Mouse (Mus musculus): ENCODE measurements around the gene Psmc1. TPM values are rescaled to one million over a fixed set of nuclear protein-coding genes. Genes with fewer than 3 reads are reported as not detected.
A peak's percentile ranks its signal among the peaks of the same experiment; 100 is the strongest.

Gene Psmc1
- polyA plus RNA-seq, 1 experiment from 2014 or later: 224 TPM

DNA sequence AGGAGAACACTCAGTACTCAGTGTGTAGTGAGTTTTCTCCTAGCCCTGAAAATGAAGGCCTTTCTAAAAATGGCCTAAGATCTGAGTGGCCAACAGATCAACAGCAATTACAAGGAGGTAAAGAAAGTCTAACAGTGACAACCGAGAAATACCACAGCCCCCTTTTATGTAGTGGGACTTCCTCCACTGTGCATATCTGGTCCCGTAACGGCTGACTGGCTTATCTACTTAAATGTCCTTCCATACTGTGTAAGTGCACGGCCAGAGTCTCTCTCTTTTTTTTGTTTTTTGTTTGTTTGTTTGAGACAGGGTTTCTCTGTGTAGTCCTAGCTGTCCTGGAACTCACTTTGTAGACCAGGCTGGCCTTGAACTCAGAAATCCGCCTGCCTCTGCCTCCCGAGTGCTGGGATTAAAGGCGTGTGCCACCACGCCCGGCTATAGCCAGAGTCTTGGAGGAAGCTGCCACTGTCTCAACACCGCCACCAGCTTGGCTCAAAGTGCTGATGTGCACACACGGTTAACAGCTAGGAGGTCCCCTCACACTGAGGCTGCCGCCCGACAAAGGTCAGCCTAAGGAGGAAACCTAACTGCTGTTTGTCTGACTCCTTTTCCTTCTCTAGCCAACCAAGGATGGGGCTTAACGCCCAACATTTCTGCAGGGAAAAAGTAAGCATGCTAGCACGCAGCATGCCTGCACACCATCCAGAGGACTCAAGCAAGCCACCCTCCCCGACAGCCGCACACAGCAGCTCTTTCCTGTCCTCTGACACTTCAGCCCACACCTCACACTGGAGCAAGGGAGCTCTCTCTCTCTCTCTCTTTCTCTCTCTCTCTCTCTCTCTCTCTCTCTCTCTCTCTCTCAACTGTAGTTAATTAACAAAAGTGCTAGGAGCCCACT is 17.3 kb downstream of the Psmc1 start:
- Histone ChIP-seq H3K9me3 (replicated peaks) (no peaks in the 10 kb centered on the region), H3K4me1 (peaks cover 22% of the 10 kb centered on the region), H3K27ac (peak overlapping the region; percentile 52; the same call in 1 of the 2 replicates), H3K36me3 (peaks cover 90% of the 10 kb centered on the region), H3K27me3 (replicated peaks) (no peaks in the 10 kb centered on the region), H3K4me3 (no peak overlapping the region), H3K9ac (no peak overlapping the region), H3K4me2 (no peak overlapping the region)
- 0 out of 2 replicates have a peak, but pooled peaks have one; percentile 42 for ATAC-seq
- WGBS (ENCODE audit: insufficient replicate concordance): 46% methylated on average over 17 of the region's 17 CpGs

DNA sequence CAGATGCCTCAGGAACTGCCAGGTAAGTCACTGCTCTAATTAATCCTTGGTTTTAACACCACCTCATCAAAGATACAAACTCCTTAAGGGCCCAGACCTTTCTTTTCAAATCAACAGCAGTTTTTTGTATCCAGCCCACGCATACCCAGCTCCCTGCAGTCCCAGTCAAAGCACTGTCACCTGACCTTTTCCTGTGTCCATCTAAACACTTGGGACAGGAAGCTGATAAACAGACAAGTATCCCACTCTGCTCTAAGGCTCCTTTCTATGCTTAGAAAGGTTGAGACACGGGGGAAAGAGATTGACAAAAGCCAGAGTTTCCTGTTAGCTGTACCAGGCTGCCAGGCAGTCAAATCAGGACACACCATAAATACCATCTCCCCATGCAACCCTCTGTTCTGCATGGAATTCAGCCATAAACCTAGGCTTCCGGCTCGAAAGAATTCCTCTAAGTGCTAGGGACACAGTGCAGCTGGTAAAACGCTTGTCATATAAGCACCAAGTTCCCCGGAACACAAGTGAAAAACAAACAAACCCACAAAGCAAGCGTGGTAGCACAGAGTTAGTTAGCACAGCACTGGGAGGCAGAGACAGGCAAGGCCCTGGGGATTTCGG is 18.0 kb downstream of the Psmc1 start:
- H3K27me3 ChIP-seq (replicated peaks): no peaks in the 10 kb centered on the region
- no peaks in the 10 kb centered on the region for H3K9me3 ChIP-seq (replicated peaks)
- H3K9ac ChIP-seq: no peak overlapping the region
- H3K4me3 ChIP-seq: no peak overlapping the region
- ATAC-seq: no peak
- peaks cover 22% of the 10 kb centered on the region for H3K4me1 ChIP-seq
- WGBS (ENCODE audit: insufficient replicate concordance): 67% methylated on average over 8 of the region's 8 CpGs
- H3K36me3 ChIP-seq: peaks cover 90% of the 10 kb centered on the region
- no peak overlapping the region for H3K4me2 ChIP-seq
- no peak overlapping the region; the same call in 1 of the 2 replicates for H3K27ac ChIP-seq

DNA sequence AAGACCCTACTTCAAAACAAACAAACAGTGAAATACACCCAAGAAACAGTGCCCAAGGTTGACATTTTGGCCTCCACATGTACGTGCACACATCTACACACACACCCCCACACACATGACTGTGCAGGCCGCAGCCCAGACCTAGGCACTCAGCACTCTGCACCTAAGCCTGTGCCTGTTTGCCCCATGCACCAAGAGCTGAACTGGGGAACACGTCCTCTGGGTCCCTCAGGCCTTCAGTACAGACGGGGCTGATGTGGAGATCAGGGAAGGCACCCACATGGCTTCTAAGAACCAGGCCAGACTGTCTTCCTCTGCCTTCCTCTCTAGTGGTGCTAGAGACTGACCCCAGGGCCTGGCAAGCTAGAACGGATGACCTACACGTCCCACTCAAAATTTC is 18.6 kb downstream of the Psmc1 start:
- no peak overlapping the region for H3K27ac ChIP-seq
- no peak for ATAC-seq
- no peak overlapping the region for H3K9ac ChIP-seq
- peaks cover 90% of the 10 kb centered on the region for H3K36me3 ChIP-seq
- WGBS (ENCODE audit: insufficient replicate concordance): 71% methylated on average over 6 of the region's 6 CpGs
- H3K4me1 ChIP-seq: peaks cover 22% of the 10 kb centered on the region
- H3K9me3 ChIP-seq (replicated peaks): no peaks in the 10 kb centered on the region
- H3K27me3 ChIP-seq (replicated peaks): no peaks in the 10 kb centered on the region
- H3K4me3 ChIP-seq: no peak overlapping the region
- H3K4me2 ChIP-seq: no peak overlapping the region

DNA sequence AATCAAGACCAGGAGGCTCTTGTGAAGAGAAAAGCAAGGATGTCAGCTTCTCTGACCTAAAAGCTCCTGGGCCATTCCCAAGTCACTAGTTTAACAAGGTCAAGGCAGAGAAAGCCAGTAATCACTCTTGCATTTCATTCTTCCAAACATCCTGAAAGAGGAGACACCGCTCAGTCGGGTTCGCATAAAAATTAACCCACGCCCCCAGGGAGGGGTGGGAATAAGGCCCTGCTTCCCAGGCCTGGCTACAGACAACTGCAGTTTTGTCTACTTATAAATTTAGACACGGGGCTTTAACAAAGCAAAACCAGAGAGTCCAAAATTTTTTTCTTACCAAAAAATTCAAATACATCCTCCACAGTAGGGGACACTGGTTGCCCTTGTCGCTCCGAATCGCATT is 19.0 kb downstream of the Psmc1 start:
- Histone ChIP-seq H3K9me3 (replicated peaks) (no peaks in the 10 kb centered on the region), H3K4me1 (peaks cover 22% of the 10 kb centered on the region), H3K27ac (no peak overlapping the region), H3K27me3 (replicated peaks) (no peaks in the 10 kb centered on the region), H3K4me3 (no peak overlapping the region), H3K4me2 (no peak overlapping the region), H3K9ac (no peak overlapping the region), H3K36me3 (peaks cover 90% of the 10 kb centered on the region)
- no peak for ATAC-seq
- 86% methylated on average over 8 of the region's 8 CpGs for WGBS (ENCODE audit: insufficient replicate concordance)

DNA sequence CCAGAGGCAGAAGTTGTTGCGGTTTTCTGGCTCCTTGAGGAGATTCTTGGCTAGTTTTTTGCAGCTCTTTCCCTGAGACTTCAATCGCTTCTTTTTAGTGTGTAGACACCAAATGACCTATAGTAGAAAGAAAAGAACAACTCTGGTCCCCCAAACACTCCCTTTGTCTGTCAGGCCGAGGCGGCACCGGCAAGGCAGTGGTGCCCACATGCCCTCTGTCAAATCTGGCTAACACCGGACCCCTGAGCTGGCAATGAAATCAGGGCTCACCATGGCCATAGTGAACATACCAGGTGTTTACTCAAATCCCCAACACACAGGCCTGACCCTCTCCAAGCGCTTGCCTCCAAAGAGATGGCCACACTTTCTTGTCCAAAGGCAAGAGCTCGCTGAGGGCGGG is 21.2 kb downstream of the Psmc1 start:
- H3K4me3 ChIP-seq: no peak overlapping the region
- no peak for ATAC-seq
- H3K9ac ChIP-seq: no peak overlapping the region
- H3K27me3 ChIP-seq (replicated peaks): no peaks in the 10 kb centered on the region
- peaks cover 87% of the 10 kb centered on the region for H3K36me3 ChIP-seq
- no peak overlapping the region for H3K4me2 ChIP-seq
- no peak overlapping the region for H3K27ac ChIP-seq
- peaks cover 35% of the 10 kb centered on the region for H3K4me1 ChIP-seq
- 81% methylated on average over 9 of the region's 9 CpGs for WGBS (ENCODE audit: insufficient replicate concordance)
- no peaks in the 10 kb centered on the region for H3K9me3 ChIP-seq (replicated peaks)

DNA sequence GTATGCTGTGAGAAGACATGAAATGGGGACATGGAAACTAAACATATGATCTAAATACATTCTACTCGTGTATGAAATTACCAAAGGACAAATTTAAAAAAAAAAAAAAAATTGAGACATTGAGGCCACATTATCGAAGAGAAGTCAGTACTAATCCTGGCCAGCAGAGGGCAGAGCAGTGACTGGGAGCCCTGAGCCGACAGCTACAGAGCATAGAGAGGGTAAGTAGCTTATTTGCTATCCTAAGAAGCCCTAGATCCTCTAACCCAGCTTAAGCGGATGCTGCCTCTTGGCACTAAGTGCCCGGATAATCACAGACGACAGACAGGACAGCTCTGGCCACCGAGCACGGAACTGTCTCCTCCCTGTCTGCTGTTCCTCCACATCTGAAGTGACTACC is 21.7 kb downstream of the Psmc1 start:
- peaks cover 33% of the 10 kb centered on the region for H3K4me1 ChIP-seq
- WGBS (ENCODE audit: insufficient replicate concordance): 55% methylated on average over 8 of the region's 8 CpGs
- H3K4me3 ChIP-seq: no peak overlapping the region
- H3K9me3 ChIP-seq (replicated peaks): no peaks in the 10 kb centered on the region
- peaks cover 87% of the 10 kb centered on the region for H3K36me3 ChIP-seq
- no peak overlapping the region for H3K27ac ChIP-seq
- H3K4me2 ChIP-seq: no peak overlapping the region
- no peak for ATAC-seq
- H3K27me3 ChIP-seq (replicated peaks): no peaks in the 10 kb centered on the region
- H3K9ac ChIP-seq: no peak overlapping the region

DNA sequence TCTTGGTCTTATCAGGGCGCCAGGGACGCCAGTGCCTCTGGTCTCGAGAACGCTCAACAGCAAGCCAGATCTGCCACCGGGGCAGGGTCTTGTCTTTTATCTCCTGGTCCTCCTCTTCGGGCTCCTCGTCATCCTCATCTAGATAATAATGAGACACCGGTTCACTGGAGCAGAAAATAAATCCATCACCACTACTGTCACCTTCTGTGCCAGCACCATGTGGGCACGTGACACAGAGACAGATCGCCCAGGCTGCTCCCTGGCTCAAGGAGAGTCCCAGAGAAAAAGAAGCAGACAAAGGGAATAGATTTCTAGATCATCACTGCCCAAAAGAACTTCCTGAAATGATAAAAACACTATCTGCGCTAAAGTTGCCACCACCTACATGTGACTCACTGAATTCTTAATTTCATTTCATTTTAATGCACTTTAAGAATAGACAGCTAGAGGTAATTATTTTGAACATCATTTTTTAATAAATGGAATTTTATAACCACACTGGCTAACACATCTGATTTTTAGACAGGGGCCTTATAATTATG is 24.5 kb downstream of the Psmc1 start:
- Histone ChIP-seq H3K9ac (no peak overlapping the region), H3K4me3 (no peak overlapping the region), H3K9me3 (replicated peaks) (no peaks in the 10 kb centered on the region), H3K4me2 (no peak overlapping the region), H3K27me3 (replicated peaks) (no peaks in the 10 kb centered on the region), H3K36me3 (peaks cover 93% of the 10 kb centered on the region), H3K27ac (no peak overlapping the region), H3K4me1 (peaks cover 13% of the 10 kb centered on the region)
- WGBS (ENCODE audit: insufficient replicate concordance): 58% methylated on average over 11 of the region's 11 CpGs
- no peak for ATAC-seq

DNA sequence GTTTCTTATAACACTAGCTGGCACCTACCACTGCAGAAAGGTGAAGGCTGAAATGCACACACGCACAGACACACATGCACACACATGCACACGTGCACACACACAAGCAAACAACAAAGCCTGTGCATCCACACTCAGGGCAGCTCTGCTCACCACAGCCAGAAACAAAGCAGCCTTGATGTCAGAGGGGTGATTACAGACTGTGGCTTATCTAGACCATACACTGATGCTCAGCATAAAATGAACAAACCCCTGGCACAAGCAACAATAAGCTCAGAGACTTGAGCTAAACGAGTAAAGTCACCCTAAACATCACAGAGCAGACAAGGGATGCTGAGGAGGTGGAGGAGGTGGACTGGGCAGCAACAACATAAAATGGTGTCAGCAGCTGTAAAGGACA is 25.2 kb downstream of the Psmc1 start:
- Histone ChIP-seq H3K27me3 (replicated peaks) (no peaks in the 10 kb centered on the region), H3K9ac (no peak overlapping the region), H3K4me2 (no peak overlapping the region), H3K4me1 (peaks cover 13% of the 10 kb centered on the region), H3K36me3 (peaks cover 93% of the 10 kb centered on the region), H3K27ac (no peak overlapping the region), H3K4me3 (no peak overlapping the region), H3K9me3 (replicated peaks) (no peaks in the 10 kb centered on the region)
- WGBS (ENCODE audit: insufficient replicate concordance): 57% methylated on average over 3 of the region's 3 CpGs
- ATAC-seq: no peak

DNA sequence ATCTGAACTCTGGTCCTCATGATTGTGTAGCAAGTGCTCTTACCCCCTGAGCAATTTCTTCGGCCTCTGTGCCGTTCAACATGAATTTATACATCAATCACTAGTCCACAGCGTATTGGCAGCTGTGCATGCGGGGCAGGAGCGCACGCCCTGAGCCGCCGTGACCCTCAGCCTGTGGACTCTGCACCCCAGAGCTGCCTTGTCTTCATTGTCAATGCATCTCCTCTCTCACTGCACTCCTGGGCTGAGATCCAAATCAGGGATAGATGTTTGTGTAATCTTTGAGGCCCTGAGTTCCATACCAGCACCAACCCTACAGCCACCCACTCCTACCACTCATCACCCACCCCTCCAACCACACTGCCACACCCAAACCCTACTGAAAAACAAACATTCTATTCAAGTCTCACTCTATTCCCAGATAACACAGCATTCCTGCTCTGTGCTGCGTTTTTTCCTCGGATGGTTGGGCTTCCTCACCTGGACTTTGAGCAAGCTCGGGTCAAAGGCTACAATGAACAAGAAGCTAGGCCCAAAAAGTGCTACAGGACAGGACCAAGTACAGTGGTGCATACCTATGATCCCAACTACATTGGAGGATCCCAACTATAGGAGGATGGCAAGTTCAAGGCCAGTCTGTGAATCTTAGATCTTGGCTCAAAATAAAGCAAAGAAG is 33.0 kb downstream of the Psmc1 start:
- H3K4me3 ChIP-seq: no peak overlapping the region
- H3K27me3 ChIP-seq (replicated peaks): no peaks in the 10 kb centered on the region
- no peaks in the 10 kb centered on the region for H3K9me3 ChIP-seq (replicated peaks)
- no peak overlapping the region for H3K27ac ChIP-seq
- peaks cover 97% of the 10 kb centered on the region for H3K36me3 ChIP-seq
- H3K4me2 ChIP-seq: no peak overlapping the region
- H3K9ac ChIP-seq: no peak overlapping the region
- 78% methylated on average over 11 of the region's 11 CpGs for WGBS (ENCODE audit: insufficient replicate concordance)
- H3K4me1 ChIP-seq: 0 out of 2 replicates have a peak, but pooled peaks cover 4% of the 10 kb centered on the region
- no peak for ATAC-seq

DNA sequence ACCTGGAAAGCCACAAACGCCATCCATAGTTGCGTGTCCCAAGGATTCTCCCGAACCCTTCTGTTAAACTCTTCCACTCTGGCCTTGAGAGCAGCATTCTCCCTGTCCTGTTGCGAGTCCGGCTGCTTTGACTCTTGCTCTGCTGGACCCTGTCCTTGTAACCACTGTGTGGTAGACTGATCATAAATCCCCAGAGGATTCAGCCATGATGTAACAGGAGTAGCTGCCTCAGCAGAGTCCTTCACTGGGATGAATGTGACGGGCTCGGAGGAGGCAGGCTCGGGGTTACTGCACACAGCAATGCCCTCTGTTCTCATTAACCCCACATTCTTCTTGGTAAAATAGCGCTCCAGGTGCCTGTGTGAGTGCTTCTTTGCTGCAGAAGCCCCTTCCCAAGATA is 33.8 kb downstream of the Psmc1 start:
- Histone ChIP-seq H3K4me3 (no peak overlapping the region), H3K4me2 (no peak overlapping the region), H3K9ac (no peak overlapping the region), H3K27me3 (replicated peaks) (no peaks in the 10 kb centered on the region), H3K27ac (no peak overlapping the region), H3K9me3 (replicated peaks) (no peaks in the 10 kb centered on the region), H3K36me3 (peaks cover 95% of the 10 kb centered on the region), H3K4me1 (0 out of 2 replicates have a peak, but pooled peaks cover 4% of the 10 kb centered on the region)
- ATAC-seq: no peak
- WGBS (ENCODE audit: insufficient replicate concordance): 91% methylated on average over 9 of the region's 9 CpGs

DNA sequence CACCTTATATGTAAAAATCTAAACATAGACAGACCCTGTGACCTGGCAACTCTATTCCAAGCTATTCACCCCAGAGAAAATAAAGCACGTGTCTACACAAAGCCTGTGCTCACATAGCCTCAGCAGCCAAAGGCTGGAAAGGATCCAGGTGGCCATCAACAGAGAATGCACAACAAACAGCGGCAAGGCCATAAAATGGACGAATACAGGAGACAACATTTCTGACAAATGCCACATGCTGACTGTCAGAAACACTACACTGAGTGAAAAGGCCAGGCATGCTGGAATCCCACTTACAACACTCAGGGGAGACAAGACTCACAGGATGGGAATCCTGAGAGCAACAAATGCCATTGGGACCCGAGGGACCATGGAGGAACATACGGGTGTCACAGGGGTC is 34.3 kb downstream of the Psmc1 start:
- ATAC-seq: no peak
- Histone ChIP-seq H3K9me3 (replicated peaks) (no peaks in the 10 kb centered on the region), H3K4me1 (0 out of 2 replicates have a peak, but pooled peaks cover 4% of the 10 kb centered on the region), H3K27me3 (replicated peaks) (no peaks in the 10 kb centered on the region), H3K4me2 (no peak overlapping the region), H3K36me3 (peaks cover 95% of the 10 kb centered on the region), H3K27ac (no peak overlapping the region), H3K9ac (no peak overlapping the region), H3K4me3 (no peak overlapping the region)
- 87% methylated on average over 5 of the region's 5 CpGs for WGBS (ENCODE audit: insufficient replicate concordance)

DNA sequence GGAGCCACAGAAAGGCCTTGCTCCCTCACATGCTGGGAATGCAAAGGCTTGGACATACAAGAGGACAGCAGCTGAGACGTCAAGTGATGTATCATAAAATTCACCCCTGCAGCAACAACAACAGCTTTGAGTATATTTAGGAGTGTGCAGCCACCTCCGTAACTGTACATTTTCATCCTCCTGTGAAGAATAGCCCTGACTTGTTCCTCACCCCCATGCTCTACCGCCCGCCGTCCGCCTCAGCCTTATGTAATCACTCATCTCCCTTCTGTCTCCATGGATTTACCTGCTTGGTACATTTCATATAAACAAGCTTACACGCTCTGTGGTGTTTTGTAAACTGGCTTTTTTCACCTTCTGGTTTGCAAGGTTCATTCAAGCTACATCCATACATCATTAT is 42.5 kb downstream of the Psmc1 start:
- Histone ChIP-seq H3K4me1 (no peaks in the 10 kb centered on the region), H3K9ac (no peak overlapping the region), H3K36me3 (peaks cover 47% of the 10 kb centered on the region), H3K4me3 (no peak overlapping the region), H3K4me2 (no peak overlapping the region), H3K27ac (no peak overlapping the region), H3K9me3 (replicated peaks) (no peaks in the 10 kb centered on the region), H3K27me3 (replicated peaks) (no peaks in the 10 kb centered on the region)
- WGBS (ENCODE audit: insufficient replicate concordance): 88% methylated on average over 7 of the region's 7 CpGs
- no peak for ATAC-seq
